Mouse (Mus musculus) cerebellum, postnatal 4 days (tissue): ENCODE measurements at regions not wholly inside any gene's neighbourhood (a gene's known extent, or its start where the extent isn't known, plus 50 kb on each side); places are given as distances from the start of the nearest gene placed in this dataset.

Source experiments
- DNase-seq, 2 experiments: peaks; one replicate each; pipeline ENCODE4 v3.0.0; 2022; ENCODE audit warnings: low spot score in 2 of 2, mixed read lengths in 1 of 2

- no peak for DNase-seq
Measured at GRCm38 (mm10) chr14:76295411-76296169, 119.2 kb upstream of the Tsc22d1 start.

DNA sequence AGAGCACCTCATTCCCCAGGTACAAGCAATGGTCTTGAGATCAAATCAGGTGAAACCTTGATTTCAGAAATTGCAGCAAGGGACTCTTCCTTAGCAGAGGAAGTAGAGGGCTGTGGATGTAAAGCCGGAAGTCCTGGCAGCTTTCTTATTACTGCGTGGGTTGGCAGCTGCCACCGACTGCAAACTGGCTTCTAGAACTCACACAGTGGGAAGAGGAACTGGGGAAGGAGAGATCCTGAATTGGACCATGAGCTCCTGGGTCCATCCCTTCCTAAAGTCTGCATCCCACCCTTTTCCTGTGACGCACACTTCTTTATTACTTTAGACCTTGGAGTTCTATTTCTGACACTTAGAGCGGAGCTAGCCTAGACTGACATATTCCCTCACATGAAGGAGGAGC, 116.9 kb upstream of the Tsc22d1 start:
- no peak for DNase-seq

DNA sequence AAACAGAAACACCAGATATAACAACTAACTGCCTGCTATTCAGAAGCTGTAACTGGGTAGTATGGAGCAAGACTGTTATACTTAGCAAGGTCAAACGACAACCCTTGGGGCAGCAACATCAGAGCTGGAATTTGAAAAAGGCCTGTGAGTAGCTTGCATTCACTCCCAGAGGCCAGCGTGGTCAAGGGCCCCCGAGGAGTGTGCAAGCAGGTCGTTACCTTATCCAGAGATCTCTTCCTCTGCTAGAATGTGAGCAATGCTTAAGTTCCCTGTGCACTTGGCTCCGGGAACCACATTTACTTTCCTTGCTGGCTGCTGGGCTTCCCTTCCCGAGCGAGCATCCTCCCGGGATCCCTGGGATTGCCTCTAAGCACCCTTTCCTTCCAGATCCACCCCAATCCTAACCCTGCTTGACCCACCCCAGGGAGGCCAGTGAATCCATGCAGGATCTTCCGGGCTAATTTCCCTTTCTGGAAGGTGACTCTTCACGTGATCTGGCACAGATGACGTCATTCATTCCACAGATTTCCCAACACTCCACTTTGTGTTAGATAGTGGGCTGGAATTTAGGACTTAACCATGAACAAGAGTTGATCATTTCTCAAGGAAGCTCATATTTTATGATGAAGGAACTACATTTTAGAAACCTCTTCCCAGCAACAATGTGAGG, 112.3 kb upstream of the Tsc22d1 start:
- DNase-seq = no peak

DNA sequence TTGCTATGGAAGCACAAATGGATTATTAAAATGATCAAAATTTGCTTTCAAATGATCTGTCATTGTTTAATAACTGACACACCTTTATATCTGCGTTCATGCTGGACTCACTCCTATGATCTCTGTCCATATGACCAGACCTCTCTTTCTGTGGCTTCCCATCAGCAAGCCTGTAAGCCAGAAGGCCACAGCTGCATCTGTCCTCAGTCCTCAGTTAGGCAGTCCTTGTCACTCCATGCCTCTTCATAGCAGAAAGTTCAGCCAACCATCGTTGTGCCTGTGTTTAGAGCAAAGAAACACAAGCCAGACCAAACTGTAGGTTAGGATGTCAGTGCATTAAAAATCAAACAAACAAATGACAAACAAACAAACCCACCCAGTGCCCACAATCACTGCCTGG, 107.2 kb upstream of the Tsc22d1 start:
- DNase-seq = no peak

DNA sequence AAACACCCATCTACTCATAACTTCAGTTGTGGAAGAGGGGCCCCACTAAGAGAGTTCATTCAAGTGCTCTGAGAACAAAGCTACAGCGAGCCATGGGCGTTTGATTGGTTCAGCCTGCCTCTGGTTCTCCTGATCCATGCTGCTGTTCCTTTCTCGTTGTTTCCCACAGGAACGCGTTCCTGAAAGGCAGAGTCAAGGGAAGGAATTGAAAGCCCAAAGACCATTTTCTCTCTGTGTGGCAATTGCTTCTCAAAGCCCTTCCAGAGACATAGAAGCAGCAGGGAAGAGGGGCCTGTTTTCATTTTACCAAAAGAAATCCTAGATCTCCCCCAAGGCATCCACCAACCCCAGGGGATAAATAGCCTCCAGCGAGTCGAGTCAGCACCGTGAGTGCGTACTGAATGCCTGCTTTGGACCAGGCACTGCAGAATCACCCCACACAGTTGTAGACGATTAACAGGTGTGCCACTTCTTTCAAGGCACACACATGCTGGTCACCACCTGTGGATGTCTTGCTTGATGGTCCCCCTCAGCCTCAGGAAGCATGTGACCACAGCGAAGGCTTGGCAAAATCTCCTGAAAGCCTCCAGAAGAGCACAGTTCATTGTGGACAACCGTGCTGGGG, 106.5 kb upstream of the Tsc22d1 start:
- no peak for DNase-seq

- no peak for DNase-seq
Measured at GRCm38 (mm10) chr14:76309606-76310005, 105.2 kb upstream of the Tsc22d1 start.

DNA sequence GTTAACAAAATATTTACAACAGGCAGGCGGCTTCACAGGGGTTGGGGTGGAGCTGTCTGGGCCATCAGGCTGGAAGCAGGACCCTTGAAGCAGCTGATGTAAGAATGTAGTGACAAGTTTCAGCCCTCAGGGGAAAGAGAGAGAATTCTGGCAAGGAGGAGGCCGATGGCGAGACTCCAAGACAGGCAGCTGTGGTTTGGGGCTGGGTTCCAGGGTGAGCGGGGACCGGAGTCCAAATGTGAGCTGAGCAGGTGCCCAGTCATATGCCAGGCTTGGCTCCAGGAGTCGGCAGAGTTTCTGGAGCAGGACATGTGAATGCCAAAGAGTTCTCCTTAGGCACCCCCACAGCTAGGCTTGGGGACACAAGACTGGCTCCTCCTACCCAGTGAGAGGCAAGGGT, 104.5 kb upstream of the Tsc22d1 start:
- peak; percentile 63 to 91 for DNase-seq

DNA sequence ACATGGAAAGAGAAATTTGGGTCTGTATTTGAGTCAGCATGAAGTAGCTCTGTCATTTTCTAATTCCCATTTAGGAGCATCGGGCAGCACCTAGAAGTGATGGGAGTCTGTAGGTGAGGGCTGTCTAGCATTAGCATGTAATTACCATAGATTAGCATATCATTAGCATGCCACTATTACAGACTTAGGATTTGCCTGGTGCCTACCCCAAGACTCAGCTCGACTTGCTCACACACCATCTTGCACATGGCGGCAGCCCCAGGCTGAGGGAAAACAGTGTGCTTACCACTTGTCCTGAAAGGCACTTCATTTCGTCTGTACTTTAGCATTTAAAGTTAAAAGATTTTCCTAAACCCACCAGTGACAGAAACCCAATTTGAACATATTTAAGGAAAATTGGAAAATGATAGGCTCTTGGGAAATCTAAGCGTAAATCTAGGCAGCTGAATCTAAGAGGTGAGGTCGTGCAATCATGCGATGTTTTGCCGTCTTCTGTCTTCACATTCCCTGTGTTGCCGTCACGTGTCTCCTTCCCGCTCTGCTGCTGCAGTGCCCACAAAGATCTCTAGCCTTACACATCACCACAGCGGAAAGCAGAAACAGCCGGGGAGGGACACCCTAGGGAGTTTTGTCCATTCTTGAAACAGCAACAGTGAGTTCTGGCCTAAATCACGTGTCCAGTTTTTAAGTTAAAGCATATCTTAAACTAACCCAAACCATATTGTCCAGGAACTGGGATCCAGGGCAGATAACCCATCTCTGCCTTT, 101.2 kb upstream of the Tsc22d1 start:
- no peak for DNase-seq

DNA sequence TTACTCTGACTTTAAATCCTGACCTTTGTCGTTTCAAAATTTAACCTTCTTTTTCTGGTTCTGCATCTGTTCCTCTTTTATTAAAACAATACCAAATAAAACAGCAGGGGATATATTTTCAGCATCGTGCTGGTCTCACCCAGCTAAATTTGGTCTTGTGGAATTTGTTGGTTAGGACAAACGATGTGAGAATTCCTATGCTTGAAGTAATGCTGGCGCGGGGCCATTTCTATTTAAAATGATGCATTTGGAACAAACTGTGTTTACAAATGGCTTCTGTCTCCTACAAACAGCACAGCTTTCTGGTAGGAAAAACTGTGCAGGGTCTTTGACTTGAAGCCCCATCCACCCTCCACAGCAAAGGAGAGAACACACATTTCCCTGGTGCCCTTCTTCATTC, 96.3 kb upstream of the Tsc22d1 start:
- no peak for DNase-seq

- no peak for DNase-seq
Measured at GRCm38 (mm10) chr14:76324246-76324645, 90.5 kb upstream of the Tsc22d1 start.

DNA sequence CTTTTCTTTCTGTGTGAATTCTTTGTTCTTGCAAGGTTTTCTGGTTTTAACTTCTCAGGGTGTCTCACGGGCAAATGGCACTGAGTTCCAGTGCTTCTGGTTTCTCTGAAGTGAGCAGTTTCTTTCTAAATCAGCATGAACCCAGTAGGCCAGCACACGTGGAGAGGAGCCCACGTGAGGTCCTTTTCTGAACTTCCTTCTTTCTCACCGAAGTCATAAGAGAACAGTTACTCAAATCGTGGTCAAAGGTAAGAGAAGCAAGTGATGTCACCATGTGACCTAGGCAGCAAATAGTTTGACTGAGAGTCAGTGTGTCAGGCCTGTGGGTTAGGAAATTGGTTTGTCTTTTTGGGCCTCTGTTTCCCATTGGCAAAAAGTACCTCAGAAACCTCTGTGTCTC, 84.8 kb upstream of the Tsc22d1 start:
- no peak for DNase-seq

- DNase-seq = peak in 1 of 2 experiments; percentile 7
Measured at GRCm38 (mm10) chr14:76331497-76332335, 83.0 kb upstream of the Tsc22d1 start.

DNA sequence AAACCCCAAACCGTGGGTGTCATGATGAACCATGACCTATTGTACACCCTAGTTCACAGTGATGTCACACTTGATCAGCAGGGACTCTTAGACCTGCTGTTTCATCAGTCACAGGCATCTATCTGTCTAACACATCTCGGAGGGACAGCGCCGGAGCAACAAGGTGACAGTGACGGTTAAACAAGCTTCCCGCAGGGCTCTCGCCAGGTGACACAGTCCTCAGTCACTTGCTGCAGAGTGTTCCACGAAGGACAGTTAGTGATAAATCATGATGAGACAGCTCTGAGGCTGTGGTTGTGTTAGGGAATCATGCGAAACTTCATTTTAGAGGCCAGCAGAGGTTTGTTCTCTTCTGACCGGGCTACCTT, 82.4 kb upstream of the Tsc22d1 start:
- DNase-seq = no peak

GRCm38 (mm10) chr14:76340789-76341188, 74.0 kb upstream of the Tsc22d1 start:
- no peak for DNase-seq

DNA sequence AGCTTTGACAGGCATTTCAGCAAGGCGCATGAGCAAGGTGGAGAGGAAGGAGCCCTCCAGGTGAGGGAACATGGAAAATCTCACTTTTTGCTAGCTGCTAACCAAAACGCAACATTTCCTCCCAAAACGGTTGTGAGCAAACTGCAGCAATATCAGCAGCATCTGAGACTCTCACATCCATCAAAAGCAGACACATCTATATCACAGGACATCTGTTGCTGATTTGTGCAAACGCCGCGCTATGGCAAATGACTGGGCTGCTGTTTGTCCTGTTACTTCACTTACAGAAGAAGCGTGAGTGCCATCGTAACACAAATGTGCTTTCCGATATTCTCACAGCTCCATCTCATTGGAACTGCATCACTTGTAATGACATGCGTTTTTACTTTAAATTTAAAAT, 73.5 kb upstream of the Tsc22d1 start:
- DNase-seq = no peak

- DNase-seq = no peak
Measured at GRCm38 (mm10) chr14:76351856-76352255, 62.9 kb upstream of the Tsc22d1 start.

DNA sequence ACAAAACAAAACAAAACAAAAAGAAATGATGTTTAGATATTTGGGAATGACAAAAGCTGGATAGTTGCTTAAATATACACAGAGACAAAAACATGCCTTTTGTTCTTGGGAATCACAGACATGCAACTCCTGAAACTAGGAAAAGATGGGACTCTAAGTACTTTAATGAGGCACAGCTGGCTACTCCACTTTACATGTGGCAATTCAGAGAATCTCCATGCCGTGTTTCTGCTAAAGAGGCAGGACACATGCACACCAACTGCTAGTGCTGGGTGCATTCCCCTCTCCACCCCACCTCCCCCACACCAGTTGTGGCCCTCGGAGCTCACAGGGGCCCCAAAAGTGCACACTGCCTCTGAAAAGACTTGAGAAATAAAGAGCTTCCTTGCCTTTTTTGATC, 58.6 kb upstream of the Tsc22d1 start:
- no peak for DNase-seq

DNA sequence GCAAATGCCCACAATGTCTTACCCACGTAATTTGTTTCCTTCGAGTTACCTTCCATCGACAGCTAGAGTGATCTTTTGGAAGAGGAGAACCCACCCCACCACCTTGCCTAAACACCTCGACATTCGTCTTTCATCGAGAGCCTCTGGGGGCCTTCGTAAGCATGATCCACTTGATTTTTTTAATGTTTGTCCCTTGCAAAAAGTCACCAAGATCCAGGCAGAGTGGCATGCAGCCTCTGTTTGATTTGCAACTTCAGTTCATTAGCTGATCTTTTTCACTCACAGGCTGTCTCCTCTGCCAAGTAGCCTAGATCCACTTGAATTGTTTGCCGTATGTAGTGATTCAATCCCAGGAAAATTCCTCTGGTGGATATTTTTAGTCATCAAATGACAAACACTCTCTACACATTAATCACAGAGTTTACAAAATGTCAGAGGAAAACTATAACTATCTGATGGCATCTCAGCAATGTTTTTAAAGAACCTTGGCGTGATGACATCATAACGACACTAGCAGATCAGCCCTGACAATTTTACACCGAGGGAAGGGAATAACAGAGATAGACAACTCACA, 54.8 kb upstream of the Tsc22d1 start:
- DNase-seq = no peak

DNA sequence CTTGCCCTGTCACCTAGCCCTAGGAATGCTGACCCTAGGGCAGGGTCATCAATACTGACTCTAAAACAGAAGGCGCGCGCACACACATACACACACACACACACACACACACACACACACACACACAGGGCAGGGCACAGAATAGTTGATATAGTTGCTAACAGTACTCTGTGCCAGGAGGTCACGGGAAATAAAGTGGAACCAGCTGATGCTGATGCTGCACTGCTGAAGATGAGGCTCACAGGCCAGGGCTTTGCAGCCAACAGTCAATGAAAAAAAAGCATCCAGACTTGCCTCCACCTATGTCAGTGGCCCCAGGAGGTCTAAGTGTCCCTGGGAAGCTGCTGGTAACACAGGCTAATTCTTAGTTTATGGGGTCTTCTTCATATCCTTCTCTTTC, 50.7 kb upstream of the Tsc22d1 start:
- DNase-seq = no peak
